Mouse (Mus musculus) cerebellum, adult 11 months (tissue): ENCODE data around the gene Fam178b.

Experiments
- DNase-seq: peaks from one replicate; pipeline ENCODE4 v3.0.0; 2022

Fam178b gene

DNA sequence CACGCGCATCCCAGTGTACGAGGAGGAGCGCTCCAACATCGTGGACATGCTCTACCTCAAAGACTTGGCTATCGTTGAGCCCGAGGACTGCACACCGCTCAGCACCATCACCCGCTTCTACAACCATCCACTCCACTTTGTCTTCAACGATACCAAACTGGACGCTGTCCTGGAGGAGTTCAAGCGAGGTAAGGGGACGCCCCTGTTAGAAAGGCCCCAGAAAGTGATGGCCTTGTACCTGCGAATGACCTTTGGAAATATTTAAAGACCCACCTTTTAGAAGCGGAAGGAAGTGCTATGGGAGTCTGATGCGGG lies 170.1 kb downstream of the Fam178b start:
- no peak for DNase-seq
